Mouse (Mus musculus): ENCODE data around the gene Tfpt. TPM values are rescaled to one million over a fixed set of nuclear protein-coding genes. Genes with fewer than 3 reads are reported as not detected.

Gene Tfpt
- 14.6 and 17.7 TPM in 2 replicates for polyA plus RNA-seq (2015; fragmentation: Nextera tagmentation; extraction: Ambion mirVana)

DNA sequence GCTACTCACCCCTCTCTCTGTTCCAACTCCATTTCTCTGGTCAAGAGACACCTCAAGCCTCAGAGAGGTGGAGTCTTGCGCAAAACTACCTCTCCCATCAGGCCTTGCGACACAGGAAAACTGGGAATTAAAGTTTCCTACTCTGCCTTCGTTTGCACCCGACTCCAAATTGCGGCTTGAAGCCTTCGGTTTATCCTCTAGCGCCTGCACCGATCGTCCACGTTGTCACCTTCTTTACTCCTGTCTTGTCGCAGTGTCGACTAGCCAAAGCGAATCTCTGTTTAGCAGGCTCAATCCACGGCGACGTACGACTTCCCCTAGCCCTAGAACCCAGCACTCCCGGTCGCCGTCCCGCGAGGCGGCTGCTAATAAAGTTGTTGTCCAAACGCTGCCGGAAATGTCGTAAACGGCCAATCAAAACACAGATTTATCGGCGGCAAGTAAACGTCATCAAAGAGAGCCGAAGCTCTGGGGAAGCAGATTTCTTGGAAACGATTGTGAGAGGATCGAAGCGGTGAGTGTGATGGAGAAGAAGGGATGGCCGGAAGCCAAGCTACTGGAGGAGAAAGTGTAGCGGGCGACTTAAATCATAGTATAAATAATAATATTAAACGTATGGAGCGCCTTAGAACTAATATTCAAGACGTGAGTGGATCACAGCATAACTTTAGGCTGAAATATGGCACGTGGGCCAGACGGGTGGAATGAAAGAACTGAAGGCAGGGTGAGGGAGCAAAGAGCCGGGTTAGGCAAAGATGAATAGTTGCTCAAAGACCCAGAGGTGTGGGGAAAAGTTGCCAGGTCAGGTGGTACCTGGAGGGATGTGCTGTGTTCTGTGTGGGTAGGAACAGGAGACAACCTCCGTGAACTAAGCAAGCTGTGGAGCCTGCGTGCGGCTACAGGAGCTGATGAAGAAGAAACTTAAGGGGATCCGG, at the start of gene Tfpt, which contains the start of gene Prpf31:
Gene Tfpt (minus strand): TSS at position 387 of the 935 bp plus-strand sequence.
Gene Prpf31 (plus strand): TSS at position 443 of the 935 bp plus-strand sequence.
- Histone ChIP-seq H3K36me3 (ENCODE audit: control insufficient read depth, insufficient read depth, low read length) (peaks cover 2% of the 10 kb centered on the region; the same call in 1 of the 2 replicates), H3K9me3 (ENCODE audit: control insufficient read depth, low read length) (no peaks in the 10 kb centered on the region), H3K27me3 (ENCODE audit: control insufficient read depth, insufficient read depth, low read length) (no peaks in the 10 kb centered on the region), H3K9ac (ENCODE audit: low read length) (peak within 1 kb of the TSS; percentile 66), H3K4me1 (replicated peaks; ENCODE audit: control insufficient read depth, insufficient read depth) (peaks cover 8% of the 10 kb centered on the region), H3K27ac (replicated peaks) (peak within 1 kb of the TSS; percentile 91), H3K4me2 (replicated peaks; ENCODE audit: low read depth) (peak within 1 kb of the TSS; percentile 92), H3K4me3 (ENCODE audit: low read depth, low read length) (peak within 1 kb of the TSS; percentile 56)
- ATAC-seq (ENCODE audit: low FRiP score, low TSS enrichment) = peak; percentile 91
- WGBS = 1% methylated on average over 47 of the region's 47 CpGs
- TF ChIP-seq EP300 (optimal IDR thresholded peaks at IDR 0.05) = no peak
- TF ChIP-seq CTCF (IDR thresholded peaks at IDR 0.05; ENCODE audit: low read depth) = no peak
- DNase-seq (ENCODE audit: low spot score) = peak; percentile 91

DNA sequence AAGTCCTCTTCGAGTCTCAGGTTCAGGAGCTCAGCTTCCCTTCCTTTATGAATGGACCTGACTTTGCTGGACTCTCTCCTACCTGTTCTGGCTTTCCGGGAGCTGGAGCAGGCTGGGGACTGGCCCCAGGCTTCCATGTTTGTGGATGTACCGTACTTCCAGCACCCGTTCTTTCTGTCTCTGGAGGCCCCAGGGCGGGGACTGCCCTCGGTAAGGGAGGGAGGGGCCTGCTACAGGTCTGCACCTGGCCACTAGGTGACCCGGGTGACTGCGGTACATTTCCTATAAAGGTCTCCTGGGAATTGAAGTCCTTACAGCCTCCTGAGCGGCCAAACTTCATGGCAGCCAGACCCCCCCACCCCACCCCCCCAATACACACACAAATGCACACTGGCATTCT, 47.6 kb upstream of the Tfpt start, which contains the start of gene Tmc4:
Gene Tmc4 (minus strand): TSS at position 212 of the 400 bp plus-strand sequence.
- peak; percentile 86 for DNase-seq (ENCODE audit: low spot score)
- Histone ChIP-seq H3K9ac (ENCODE audit: low read length) (peak within 1 kb of the TSS; percentile 60), H3K36me3 (ENCODE audit: control insufficient read depth, insufficient read depth, low read length) (no peaks in the 10 kb centered on the region), H3K4me1 (replicated peaks; ENCODE audit: control insufficient read depth, insufficient read depth) (no peaks in the 10 kb centered on the region), H3K9me3 (ENCODE audit: control insufficient read depth, low read length) (no peaks in the 10 kb centered on the region), H3K27ac (replicated peaks) (peak within 1 kb of the TSS; percentile 30), H3K27me3 (ENCODE audit: control insufficient read depth, insufficient read depth, low read length) (no peaks in the 10 kb centered on the region), H3K4me2 (replicated peaks; ENCODE audit: low read depth) (peak within 1 kb of the TSS; percentile 57), H3K4me3 (ENCODE audit: low read depth, low read length) (peak within 1 kb of the TSS; percentile 38)
- WGBS = 40% methylated on average over 9 of the region's 9 CpGs
- peak; percentile 86 for ATAC-seq (ENCODE audit: low FRiP score, low TSS enrichment)
- TF ChIP-seq CTCF (IDR thresholded peaks at IDR 0.05; ENCODE audit: low read depth) = peak; percentile 52
- no peak for TF ChIP-seq EP300 (optimal IDR thresholded peaks at IDR 0.05)

DNA sequence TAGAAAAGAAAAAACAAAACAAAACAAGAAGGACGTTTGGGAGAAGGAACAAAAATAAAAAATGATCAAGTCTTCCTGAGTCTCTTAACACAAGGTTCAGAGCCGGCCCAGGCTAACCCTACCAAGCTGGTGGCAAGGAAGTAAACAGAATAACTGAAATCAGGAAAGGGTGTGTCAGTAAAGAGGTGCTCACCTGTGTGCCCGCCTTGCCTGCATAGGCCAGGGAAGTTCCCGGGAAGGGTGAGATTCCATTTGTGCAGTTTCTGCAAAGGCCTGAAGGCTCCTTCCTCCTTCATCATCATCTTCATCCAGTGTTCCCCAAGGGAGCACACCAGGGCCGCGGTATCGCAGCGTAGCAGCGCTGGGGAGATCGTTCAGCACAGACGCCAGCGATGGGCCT, 46.6 kb upstream of the Tfpt start:
- no peaks in the 10 kb centered on the region for H3K36me3 ChIP-seq (ENCODE audit: control insufficient read depth, insufficient read depth, low read length)
- DNase-seq (ENCODE audit: low spot score) (peak; percentile 54), ATAC-seq (ENCODE audit: low FRiP score, low TSS enrichment) (peak; percentile 77)
- peak overlapping the region; percentile 30 for H3K27ac ChIP-seq (replicated peaks)
- peak overlapping the region; percentile 60 for H3K9ac ChIP-seq (ENCODE audit: low read length)
- H3K4me1 ChIP-seq (replicated peaks; ENCODE audit: control insufficient read depth, insufficient read depth) = no peaks in the 10 kb centered on the region
- peak overlapping the region; percentile 57 for H3K4me2 ChIP-seq (replicated peaks; ENCODE audit: low read depth)
- peak overlapping the region; percentile 38 for H3K4me3 ChIP-seq (ENCODE audit: low read depth, low read length)
- no peak for TF ChIP-seq EP300 (optimal IDR thresholded peaks at IDR 0.05)
- TF ChIP-seq CTCF (IDR thresholded peaks at IDR 0.05; ENCODE audit: low read depth) = no peak
- 71% methylated on average over 12 of the region's 12 CpGs for WGBS
- H3K9me3 ChIP-seq (ENCODE audit: control insufficient read depth, low read length) = no peaks in the 10 kb centered on the region
- H3K27me3 ChIP-seq (ENCODE audit: control insufficient read depth, insufficient read depth, low read length) = no peaks in the 10 kb centered on the region

DNA sequence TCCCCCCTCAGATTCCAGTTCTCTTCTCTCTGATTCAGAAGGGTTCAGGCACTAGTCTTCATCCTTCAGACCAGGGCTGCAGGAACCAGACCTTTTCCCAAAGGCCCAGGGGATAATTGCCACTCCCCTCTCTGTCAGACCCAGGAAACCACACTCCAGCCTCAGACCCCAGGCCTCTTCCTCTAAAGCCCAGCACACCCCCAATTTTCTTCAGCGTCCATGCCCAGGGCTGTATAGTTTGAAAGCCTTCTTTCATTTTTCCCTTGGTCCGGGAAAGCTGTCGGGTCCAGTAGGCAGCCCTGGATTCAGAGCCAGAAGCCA, 45.5 kb upstream of the Tfpt start:
- DNase-seq (ENCODE audit: low spot score) = no peak

DNA sequence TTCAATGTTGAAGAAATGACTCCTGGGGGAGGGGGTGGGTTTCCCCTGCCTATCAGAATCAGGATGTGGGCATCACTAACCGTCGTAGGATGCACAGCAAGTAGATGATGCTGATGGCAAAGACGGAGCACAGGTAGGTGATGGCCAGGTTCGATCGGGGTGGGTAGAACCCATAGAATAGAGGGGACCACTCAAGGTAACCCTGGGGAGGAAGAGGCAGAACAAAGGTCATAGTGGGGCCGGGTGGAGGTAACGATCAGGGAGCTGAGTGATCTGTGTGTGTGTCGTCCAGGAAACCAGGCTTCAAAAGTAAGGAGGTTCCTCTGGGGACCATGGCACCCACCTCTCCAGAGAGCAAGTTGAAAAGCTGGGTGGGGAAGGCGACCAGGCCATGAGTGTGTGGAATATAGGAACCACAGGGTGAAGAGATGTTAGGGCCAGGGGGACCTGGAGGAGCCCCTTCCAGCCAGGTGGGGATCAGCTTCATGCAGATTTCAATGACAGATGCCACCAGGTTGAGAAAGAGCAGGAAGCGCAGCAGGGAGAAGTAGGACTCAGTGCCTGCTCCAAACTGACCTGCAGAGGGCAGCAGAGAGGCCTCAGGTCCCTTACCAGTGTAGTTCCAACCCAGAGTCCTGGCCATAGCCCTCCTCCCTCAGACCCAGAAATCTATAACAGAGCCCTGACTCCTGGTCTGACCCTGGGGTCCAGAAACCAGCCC, 44.9 kb upstream of the Tfpt start:
- Histone ChIP-seq H3K9me3 (ENCODE audit: control insufficient read depth, low read length) (no peaks in the 10 kb centered on the region), H3K4me3 (ENCODE audit: low read depth, low read length) (no peak overlapping the region), H3K36me3 (ENCODE audit: control insufficient read depth, insufficient read depth, low read length) (no peaks in the 10 kb centered on the region), H3K4me2 (replicated peaks; ENCODE audit: low read depth) (no peak overlapping the region), H3K27ac (replicated peaks) (0 out of 2 replicates have a peak overlapping the region, but pooled peaks have one; percentile 30), H3K9ac (ENCODE audit: low read length) (no peak overlapping the region), H3K4me1 (replicated peaks; ENCODE audit: control insufficient read depth, insufficient read depth) (no peaks in the 10 kb centered on the region), H3K27me3 (ENCODE audit: control insufficient read depth, insufficient read depth, low read length) (no peaks in the 10 kb centered on the region)
- DNase-seq (ENCODE audit: low spot score) = peak; percentile 87
- no peak for TF ChIP-seq EP300 (optimal IDR thresholded peaks at IDR 0.05)
- TF ChIP-seq CTCF (IDR thresholded peaks at IDR 0.05; ENCODE audit: low read depth) = peak; percentile 91
- peak; percentile 75 for ATAC-seq (ENCODE audit: low FRiP score, low TSS enrichment)
- 67% methylated on average over 10 of the region's 10 CpGs for WGBS

More for the DNA sequence above, 45.5 kb upstream of the Tfpt start:
- H3K4me1 ChIP-seq (replicated peaks; ENCODE audit: control insufficient read depth, insufficient read depth) = no peaks in the 10 kb centered on the region
- no peaks in the 10 kb centered on the region for H3K27me3 ChIP-seq (ENCODE audit: control insufficient read depth, insufficient read depth, low read length)
- WGBS = 70% methylated on average over 3 of the region's 3 CpGs
- no peaks in the 10 kb centered on the region for H3K36me3 ChIP-seq (ENCODE audit: control insufficient read depth, insufficient read depth, low read length)
- no peak overlapping the region for H3K4me2 ChIP-seq (replicated peaks; ENCODE audit: low read depth)
- H3K9me3 ChIP-seq (ENCODE audit: control insufficient read depth, low read length) = no peaks in the 10 kb centered on the region
- H3K4me3 ChIP-seq (ENCODE audit: low read depth, low read length) = no peak overlapping the region
- TF ChIP-seq CTCF (IDR thresholded peaks at IDR 0.05; ENCODE audit: low read depth) (no peak), EP300 (optimal IDR thresholded peaks at IDR 0.05) (no peak)
- H3K27ac ChIP-seq (replicated peaks) = 0 out of 2 replicates have a peak overlapping the region, but pooled peaks have one; percentile 30
- no peak for ATAC-seq (ENCODE audit: low FRiP score, low TSS enrichment)
- H3K9ac ChIP-seq (ENCODE audit: low read length) = no peak overlapping the region
